Mouse (Mus musculus): Measurements from ENCODE around the gene Garnl3.

Garnl3 gene

DNA sequence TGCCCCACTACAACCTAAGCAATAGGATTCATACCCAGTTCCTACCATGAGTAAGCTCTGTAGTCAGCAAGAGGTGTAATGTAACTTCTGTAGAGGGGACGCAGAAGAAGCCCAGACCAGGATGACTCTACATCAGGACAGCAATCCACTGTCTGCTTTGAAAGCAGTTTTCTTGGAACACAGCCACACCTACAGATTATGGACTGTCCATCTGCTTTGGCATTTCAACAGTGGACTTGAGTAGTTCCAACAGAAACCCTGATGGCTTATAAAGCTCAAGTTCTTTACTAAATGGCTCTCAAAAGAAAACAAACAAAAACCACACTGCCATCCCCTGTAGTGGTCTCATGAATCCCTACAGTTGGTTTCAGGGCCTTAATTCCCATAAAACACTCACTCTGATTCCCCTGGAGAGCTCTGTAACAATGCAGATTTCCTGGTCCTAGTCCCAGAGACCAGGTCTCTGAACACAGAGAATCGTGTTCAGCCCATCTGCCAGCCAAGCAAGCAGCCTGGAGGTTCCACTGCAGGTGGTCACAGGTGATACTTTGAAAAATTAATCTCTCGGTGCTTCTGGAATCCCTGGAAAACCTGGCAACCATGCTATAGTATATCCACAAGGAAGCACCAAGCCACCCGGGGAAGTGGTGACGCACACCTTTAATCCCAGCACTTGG lies 42.0 kb downstream of the Garnl3 start:
- DNase-seq (ENCODE audit: low spot score in 2 of 2): no peak

DNA sequence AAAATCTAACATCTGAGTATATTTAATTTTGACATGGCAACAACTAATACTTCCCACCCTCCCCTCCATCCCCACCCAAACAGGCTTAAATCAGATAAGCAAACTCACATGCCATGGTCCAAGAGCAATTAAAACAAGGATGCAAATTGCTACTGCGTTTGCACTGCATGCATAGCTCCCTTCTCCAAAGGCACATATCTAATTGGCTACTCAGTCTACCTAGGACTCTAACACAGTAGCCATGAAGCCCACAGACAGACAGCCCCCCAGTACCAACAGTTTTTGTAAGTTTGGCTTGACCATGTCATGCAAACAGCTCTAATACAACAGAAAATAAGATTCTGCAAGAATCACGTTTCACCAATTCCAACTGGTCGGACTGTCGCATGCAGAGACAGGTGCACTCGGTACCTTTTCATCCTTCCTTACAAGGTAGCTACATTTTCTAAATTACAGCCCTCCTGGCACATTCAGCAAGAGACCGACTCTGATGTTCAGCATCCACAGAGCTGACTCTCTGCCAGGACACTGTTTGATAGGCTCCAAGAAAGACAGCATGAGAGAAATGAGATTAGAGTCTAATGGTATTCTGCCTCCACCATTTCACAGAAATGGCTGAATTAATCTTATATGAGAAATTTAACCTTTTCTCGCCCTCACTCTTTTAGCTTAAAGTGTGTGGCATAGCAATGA lies 44.6 kb downstream of the Garnl3 start:
- no peak for DNase-seq (ENCODE audit: low spot score in 2 of 2)

DNA sequence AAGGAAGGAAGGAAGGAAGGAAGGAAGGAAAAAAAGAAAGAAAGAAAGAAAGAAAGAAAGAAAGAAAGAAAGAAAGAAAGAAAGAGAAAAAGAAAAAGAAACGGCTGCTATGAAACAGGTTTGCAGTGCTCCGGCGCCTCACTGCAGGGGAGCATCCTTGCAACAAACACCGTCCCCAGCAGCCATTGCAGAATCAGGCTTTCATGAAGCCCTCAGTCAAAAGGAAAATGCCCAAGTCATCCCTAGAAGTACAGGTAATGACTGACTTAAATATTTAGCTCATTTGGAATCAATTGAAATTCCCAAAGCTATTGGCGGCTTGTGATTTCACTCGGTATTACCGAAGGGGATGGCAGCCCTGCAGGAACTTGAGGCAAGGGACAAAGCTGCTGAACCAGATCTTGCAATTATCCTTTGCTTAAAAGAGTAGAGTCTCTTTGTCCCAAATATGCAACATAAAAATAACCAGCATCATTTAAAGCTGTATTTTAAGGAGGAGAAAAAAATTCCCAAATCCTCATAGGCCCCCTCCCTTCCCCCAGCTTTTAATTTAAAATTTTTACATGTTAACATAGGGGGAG lies 45.3 kb downstream of the Garnl3 start:
- DNase-seq (ENCODE audit: low spot score in 2 of 2): no peak

- DNase-seq (ENCODE audit: low spot score in 2 of 2): no peak
Measured at GRCm38 (mm10) chr2:33084221-33084620, 47.2 kb downstream of the Garnl3 start.

DNA sequence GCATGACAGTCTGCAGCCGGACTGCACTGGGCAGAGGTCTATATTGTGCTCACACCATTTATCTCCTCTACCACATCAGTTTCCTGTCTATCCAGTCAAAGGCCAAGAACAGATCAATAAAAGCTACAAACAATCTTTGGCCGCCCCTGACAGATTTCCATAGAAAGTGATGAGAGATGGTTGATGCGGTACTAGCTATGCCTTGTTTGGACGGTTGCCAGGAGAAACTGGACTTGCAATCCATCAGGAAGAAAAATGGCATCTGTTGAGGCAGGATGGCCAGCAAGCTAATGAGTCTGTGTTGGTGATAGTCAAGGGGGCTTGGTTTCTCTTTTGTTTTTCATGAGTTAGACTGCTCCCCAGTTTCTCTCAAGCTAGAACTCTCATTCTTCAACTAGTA lies 51.3 kb downstream of the Garnl3 start:
- DNase-seq (ENCODE audit: low spot score in 2 of 2): no peak

GRCm38 (mm10) chr2:33077252-33077651 lies 54.2 kb downstream of the Garnl3 start:
- DNase-seq (ENCODE audit: low spot score in 2 of 2): peak in 1 of 2 experiments; percentile 33

DNA sequence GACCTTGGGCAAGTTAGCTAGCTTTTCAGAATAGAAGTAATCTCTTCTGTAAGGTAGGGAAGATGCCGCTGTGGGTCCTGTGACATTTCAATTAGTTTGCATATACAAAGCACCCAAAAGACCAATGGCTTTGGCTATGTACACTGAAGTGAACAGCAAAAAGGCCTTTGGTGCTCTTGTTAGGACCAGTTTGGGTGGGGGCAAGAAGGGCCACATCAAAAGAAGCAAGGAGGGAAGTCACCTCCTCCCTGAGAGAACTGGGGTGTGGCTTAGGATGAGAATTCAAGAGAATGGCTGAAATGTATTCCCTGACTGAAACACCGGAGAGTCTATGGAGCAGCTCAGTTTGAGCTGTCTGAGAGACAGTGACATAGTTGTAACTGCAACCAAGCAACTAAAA lies 56.5 kb downstream of the Garnl3 start:
- DNase-seq (ENCODE audit: low spot score in 2 of 2): no peak

DNA sequence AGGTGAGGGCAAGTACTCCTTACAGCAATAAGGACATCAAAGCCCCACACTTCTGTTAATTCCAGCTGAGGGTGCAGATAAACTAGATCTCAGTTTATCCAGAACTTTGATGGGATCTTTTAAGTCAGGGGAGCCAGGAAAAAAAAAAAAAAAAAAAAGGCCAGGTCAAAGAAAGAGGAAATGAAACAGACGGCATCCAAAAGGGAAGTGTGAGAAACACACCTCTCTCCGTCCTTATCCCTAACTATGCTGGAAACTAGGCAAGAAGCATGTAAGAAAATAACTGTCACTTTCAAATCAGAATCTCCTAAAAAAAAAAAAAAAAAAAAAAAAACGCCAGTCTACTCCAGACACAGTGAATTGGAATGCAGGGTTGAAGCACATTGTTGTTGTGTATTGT lies 57.3 kb downstream of the Garnl3 start:
- DNase-seq (ENCODE audit: low spot score in 2 of 2): no peak

DNA sequence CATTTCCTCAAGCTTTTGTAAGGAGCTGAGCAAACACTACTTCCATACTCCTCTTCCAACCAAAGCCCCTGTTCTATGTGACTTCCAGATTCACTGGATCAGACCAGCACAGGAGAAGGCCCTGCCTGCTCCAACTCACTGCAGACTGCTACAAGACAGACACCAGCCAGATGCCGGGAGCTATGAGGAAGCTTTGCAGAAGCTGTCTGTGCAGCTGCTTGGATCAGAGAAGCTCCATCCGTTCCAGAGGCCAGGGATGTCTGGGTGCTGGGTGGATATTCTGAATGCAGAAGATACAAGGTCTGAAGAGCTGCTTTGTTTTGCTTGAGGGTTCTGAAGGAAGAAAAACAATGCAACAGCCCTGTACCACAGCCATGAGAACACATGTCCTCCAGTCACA lies 59.1 kb downstream of the Garnl3 start:
- DNase-seq (ENCODE audit: low spot score in 2 of 2): no peak

DNA sequence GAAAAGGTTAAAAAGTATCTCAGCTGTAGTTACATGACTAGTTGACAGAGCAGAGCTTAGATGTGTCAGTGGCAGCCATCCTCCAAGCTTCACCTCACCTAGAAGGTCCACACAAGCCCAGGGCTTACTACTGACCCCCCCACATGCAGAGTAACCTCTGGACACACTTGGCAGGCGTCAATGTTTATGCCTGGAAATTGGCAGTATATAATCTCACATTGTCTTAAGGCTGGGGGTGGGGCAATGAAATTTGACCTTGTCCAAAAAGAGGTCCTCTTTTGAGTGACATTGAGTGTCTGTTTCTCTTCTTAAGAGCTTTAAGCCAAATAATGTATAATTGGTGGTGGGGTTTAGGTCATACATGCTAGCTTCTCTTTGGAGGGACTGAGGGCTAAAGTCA lies 65.8 kb downstream of the Garnl3 start:
- no peak for DNase-seq (ENCODE audit: low spot score in 2 of 2)

GRCm38 (mm10) chr2:33062744-33063143 lies 68.7 kb downstream of the Garnl3 start:
- DNase-seq (ENCODE audit: low spot score in 2 of 2): no peak

GRCm38 (mm10) chr2:33058926-33059325 lies 72.5 kb downstream of the Garnl3 start:
- DNase-seq (ENCODE audit: low spot score in 2 of 2): no peak

DNA sequence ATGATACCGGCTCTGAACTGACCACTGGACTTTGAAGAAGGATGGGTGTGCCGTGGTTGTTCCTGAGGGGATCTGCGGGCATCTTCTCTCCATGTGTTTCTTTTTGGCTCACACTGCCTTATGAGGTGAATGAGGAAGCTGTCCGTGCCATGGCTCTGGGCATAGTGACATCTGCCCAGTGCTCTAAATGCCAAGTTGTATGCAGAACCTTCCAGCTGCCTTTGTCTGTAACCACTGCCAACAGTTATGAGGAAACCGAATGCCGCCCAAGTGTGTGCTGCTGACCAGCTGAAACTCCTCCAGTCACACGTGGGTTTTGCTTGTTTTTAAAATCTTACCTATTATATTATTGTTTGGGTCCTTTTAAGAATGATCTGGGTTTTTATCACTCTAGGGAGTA lies 73.9 kb downstream of the Garnl3 start:
- no peak for DNase-seq (ENCODE audit: low spot score in 2 of 2)

DNA sequence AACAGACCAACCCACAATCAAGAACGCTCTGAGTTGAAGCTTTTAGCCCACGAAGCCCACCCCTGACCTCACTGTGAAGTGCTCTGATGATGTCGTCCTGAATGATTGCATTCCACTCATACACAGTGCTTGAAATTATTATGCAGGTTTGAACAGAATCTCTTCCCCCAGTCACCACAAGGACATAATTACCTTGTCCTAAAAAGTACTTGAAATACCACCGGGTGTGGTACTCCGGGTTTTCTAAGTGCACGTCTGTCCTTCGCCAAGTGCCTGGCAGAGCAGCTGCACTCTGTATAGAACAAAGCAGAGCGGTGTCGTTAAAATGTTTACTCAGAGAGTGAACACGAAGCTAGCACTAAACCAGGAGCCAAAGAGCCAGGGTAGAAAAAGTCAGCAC lies 77.5 kb downstream of the Garnl3 start:
- DNase-seq (ENCODE audit: low spot score in 2 of 2): no peak

- no peak for DNase-seq (ENCODE audit: low spot score in 2 of 2)
Measured at GRCm38 (mm10) chr2:33047360-33047759, 84.1 kb downstream of the Garnl3 start.

GRCm38 (mm10) chr2:33046919-33047318 lies 84.5 kb downstream of the Garnl3 start:
- no peak for DNase-seq (ENCODE audit: low spot score in 2 of 2)

- DNase-seq (ENCODE audit: low spot score in 2 of 2): no peak
Measured at GRCm38 (mm10) chr2:33045899-33046298, 85.6 kb downstream of the Garnl3 start.

DNA sequence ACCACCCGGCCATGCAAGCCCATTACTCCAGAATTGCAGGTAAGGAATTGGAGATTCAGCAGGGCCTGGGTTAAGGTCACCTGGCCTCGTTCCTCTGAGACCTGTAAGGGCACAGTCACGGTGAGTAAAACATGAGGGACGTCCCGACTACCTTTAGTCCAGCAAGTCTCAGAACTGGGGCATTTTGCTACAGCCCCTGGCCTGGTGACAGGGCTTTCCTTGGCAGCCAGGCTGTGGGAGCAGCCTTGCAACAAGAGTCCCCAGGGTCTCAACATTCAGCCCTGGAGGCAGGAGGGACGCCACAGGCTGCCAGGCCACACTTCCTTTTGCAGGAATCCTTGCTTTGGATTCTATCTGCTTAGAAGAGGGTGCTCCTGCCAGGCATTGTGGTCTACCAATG lies 88.7 kb downstream of the Garnl3 start:
- DNase-seq (ENCODE audit: low spot score in 2 of 2): no peak

GRCm38 (mm10) chr2:33041571-33041970 lies 89.9 kb downstream of the Garnl3 start:
- DNase-seq (ENCODE audit: low spot score in 2 of 2): no peak

DNA sequence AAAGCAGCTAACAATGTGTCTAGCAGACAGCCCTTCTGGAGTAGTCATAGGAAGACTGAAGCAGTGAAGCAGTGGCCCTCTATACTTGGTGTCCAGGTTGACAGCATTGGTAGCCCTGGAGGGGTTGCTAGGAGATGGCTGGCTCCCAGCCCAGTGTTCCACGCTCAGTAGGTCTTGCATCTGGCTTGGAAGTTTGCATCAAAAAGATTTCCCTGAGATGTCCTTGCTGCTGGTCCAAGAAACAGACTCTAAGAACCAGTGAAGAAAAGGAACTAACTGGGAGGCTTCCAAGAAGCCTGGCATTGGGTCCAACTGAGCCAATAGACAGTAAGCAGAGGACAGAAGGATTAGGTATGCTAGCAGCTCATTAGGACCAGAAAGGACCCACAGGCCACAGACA lies 94.0 kb downstream of the Garnl3 start:
- DNase-seq (ENCODE audit: low spot score in 2 of 2): peak in 1 of 2 experiments; percentile 45

GRCm38 (mm10) chr2:33035297-33035696 lies 96.2 kb downstream of the Garnl3 start:
- no peak for DNase-seq (ENCODE audit: low spot score in 2 of 2)

- DNase-seq (ENCODE audit: low spot score in 2 of 2): peak in 1 of 2 experiments; percentile 58
Measured at GRCm38 (mm10) chr2:33033281-33033680, 98.2 kb downstream of the Garnl3 start.

DNA sequence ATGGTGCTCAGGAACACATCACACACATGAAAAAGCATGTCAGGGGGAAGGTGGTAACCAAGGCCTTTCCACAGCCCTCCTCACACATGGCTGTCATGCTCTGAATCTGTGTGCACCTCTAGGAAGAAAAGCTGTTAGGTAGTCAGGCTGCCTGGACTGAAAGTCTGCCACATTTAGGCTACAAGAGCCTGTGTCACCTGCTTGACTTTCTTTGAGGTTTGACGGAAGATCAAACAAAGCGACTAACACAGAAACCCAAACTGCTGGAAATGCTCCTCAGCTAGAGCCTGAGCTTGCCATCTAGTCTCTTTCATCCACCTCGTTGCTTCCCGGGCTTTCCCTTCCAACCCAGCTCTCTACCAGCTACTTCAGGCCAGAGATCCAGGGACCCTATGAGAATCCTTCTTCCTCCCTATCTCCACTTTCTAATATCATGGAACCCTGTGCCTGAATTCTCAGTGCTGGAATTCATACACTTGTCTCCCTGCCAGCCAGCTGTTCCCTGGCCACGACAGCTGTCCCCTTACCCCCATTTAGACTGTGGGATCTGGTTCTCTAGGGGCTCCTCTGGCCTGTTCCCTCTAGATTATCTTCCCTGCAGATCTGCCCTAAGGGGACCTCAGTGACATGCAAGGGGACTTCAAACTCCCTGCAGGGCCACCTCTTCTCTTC lies 98.9 kb downstream of the Garnl3 start:
- no peak for DNase-seq (ENCODE audit: low spot score in 2 of 2)

Data from cerebellum, postnatal 4 days (tissue).